Mouse (Mus musculus): ENCODE data around the gene Trim38. TPM values are rescaled to one million over a fixed set of nuclear protein-coding genes. Genes with fewer than 3 reads are reported as not detected.

The Trim38 gene
- not detected for polyA plus RNA-seq (2015; fragmentation: Illumina TruSeq; extraction: RNeasy Lipid Tissue Mini Kit (QIAGEN cat#74804); ENCODE audit: insufficient read depth, low read depth, low replicate concordance)

GRCm38 (mm10) chr13:23769613-23770012, at the start of gene Trim38:
TSS of gene Trim38 (plus strand) at chr13:23769913.

GRCm38 (mm10) chr13:23738677-23739068, 31.0 kb upstream of the Trim38 start, which contains the start of gene Hist1h1c:
TSS of gene Hist1h1c (plus strand) at chr13:23738808.

GRCm38 (mm10) chr13:23745381-23746161, 24.1 kb upstream of the Trim38 start, which contains the start of gene Hist1h3c:
TSS of gene Hist1h3c (minus strand) at chr13:23745602.

GRCm38 (mm10) chr13:23746201-23747080, 23.3 kb upstream of the Trim38 start, which contains the start of gene Hist1h2bb:
TSS of gene Hist1h2bb (plus strand) at chr13:23746734.

GRCm38 (mm10) chr13:23750839-23751477, 18.8 kb upstream of the Trim38 start, which contains the start of gene Hist1h2ab:
TSS of gene Hist1h2ab (plus strand) at chr13:23751126.

GRCm38 (mm10) chr13:23752067-23752741, 17.5 kb upstream of the Trim38 start, which contains the start of gene Hist1h3b:
TSS of gene Hist1h3b (plus strand) at chr13:23752267.

GRCm38 (mm10) chr13:23756790-23757189, 12.9 kb upstream of the Trim38 start, which contains the start of gene Hist1h4b:
TSS of gene Hist1h4b (plus strand) at chr13:23757013.

GRCm38 (mm10) chr13:23760972-23761864, 8.5 kb upstream of the Trim38 start, which contains the start of gene Hist1h4a:
TSS of gene Hist1h4a (minus strand) at chr13:23761230.

GRCm38 (mm10) chr13:23761871-23762821, 7.6 kb upstream of the Trim38 start, which contains the start of gene Hist1h3a:
TSS of gene Hist1h3a (minus strand) at chr13:23762386.

GRCm38 (mm10) chr13:23763586-23764323, 6.0 kb upstream of the Trim38 start, which contains the start of gene Hist1h1a:
TSS of gene Hist1h1a (plus strand) at chr13:23763666.

GRCm38 (mm10) chr13:23806422-23807052, 36.8 kb downstream of the Trim38 start, which contains the start of gene Slc17a2:
TSS of gene Slc17a2 (plus strand) at chr13:23806993.

GRCm38 (mm10) chr13:23839308-23839707, 69.6 kb downstream of the Trim38 start, which contains the start of gene Slc17a3:
TSS of gene Slc17a3 (plus strand) at chr13:23839434.

Other genes starting within 250 kb of the Trim38 start
- gene Hist1h4h, start 238.9 kb upstream of the Trim38 start, polyA plus RNA-seq (2015; fragmentation: Illumina TruSeq; extraction: RNeasy Lipid Tissue Mini Kit (QIAGEN cat#74804); ENCODE audit: insufficient read depth, low read depth, low replicate concordance): 9.1 TPM
- gene Hist1h2af, start 236.0 kb upstream of the Trim38 start, polyA plus RNA-seq (2015; fragmentation: Illumina TruSeq; extraction: RNeasy Lipid Tissue Mini Kit (QIAGEN cat#74804); ENCODE audit: insufficient read depth, low read depth, low replicate concordance): not detected
- not detected for gene Hist1h3g, start 234.5 kb upstream of the Trim38 start, polyA plus RNA-seq (2015; fragmentation: Illumina TruSeq; extraction: RNeasy Lipid Tissue Mini Kit (QIAGEN cat#74804); ENCODE audit: insufficient read depth, low read depth, low replicate concordance)
- not detected for gene Hist1h2bh, start 226.5 kb upstream of the Trim38 start, polyA plus RNA-seq (2015; fragmentation: Illumina TruSeq; extraction: RNeasy Lipid Tissue Mini Kit (QIAGEN cat#74804); ENCODE audit: insufficient read depth, low read depth, low replicate concordance)
- not detected for gene Hist1h3f, start 225.9 kb upstream of the Trim38 start, polyA plus RNA-seq (2015; fragmentation: Illumina TruSeq; extraction: RNeasy Lipid Tissue Mini Kit (QIAGEN cat#74804); ENCODE audit: insufficient read depth, low read depth, low replicate concordance)
- not detected for gene Hist1h4f, start 218.3 kb upstream of the Trim38 start, polyA plus RNA-seq (2015; fragmentation: Illumina TruSeq; extraction: RNeasy Lipid Tissue Mini Kit (QIAGEN cat#74804); ENCODE audit: insufficient read depth, low read depth, low replicate concordance)
- gene Hist1h1d, start 216.7 kb upstream of the Trim38 start, polyA plus RNA-seq (2015; fragmentation: Illumina TruSeq; extraction: RNeasy Lipid Tissue Mini Kit (QIAGEN cat#74804); ENCODE audit: insufficient read depth, low read depth, low replicate concordance): 0.48 TPM
- gene Hist1h3e, start 207.5 kb upstream of the Trim38 start, polyA plus RNA-seq (2015; fragmentation: Illumina TruSeq; extraction: RNeasy Lipid Tissue Mini Kit (QIAGEN cat#74804); ENCODE audit: insufficient read depth, low read depth, low replicate concordance): not detected
- not detected for gene Hist1h2ae, start 198.7 kb upstream of the Trim38 start, polyA plus RNA-seq (2015; fragmentation: Illumina TruSeq; extraction: RNeasy Lipid Tissue Mini Kit (QIAGEN cat#74804); ENCODE audit: insufficient read depth, low read depth, low replicate concordance)
- not detected for gene Hist1h2bg, start 198.5 kb upstream of the Trim38 start, polyA plus RNA-seq (2015; fragmentation: Illumina TruSeq; extraction: RNeasy Lipid Tissue Mini Kit (QIAGEN cat#74804); ENCODE audit: insufficient read depth, low read depth, low replicate concordance)
- not detected for gene Hist1h2bf, start 195.7 kb upstream of the Trim38 start, polyA plus RNA-seq (2015; fragmentation: Illumina TruSeq; extraction: RNeasy Lipid Tissue Mini Kit (QIAGEN cat#74804); ENCODE audit: insufficient read depth, low read depth, low replicate concordance)
- not detected for gene Hist1h2ad, start 195.5 kb upstream of the Trim38 start, polyA plus RNA-seq (2015; fragmentation: Illumina TruSeq; extraction: RNeasy Lipid Tissue Mini Kit (QIAGEN cat#74804); ENCODE audit: insufficient read depth, low read depth, low replicate concordance)
- not detected for gene Hist1h3d, start 194.2 kb upstream of the Trim38 start, polyA plus RNA-seq (2015; fragmentation: Illumina TruSeq; extraction: RNeasy Lipid Tissue Mini Kit (QIAGEN cat#74804); ENCODE audit: insufficient read depth, low read depth, low replicate concordance)
- not detected for gene Hist1h4d, start 188.3 kb upstream of the Trim38 start, polyA plus RNA-seq (2015; fragmentation: Illumina TruSeq; extraction: RNeasy Lipid Tissue Mini Kit (QIAGEN cat#74804); ENCODE audit: insufficient read depth, low read depth, low replicate concordance)
- 1.9 TPM for gene Hist1h2be, start 148.8 kb upstream of the Trim38 start, polyA plus RNA-seq (2015; fragmentation: Illumina TruSeq; extraction: RNeasy Lipid Tissue Mini Kit (QIAGEN cat#74804); ENCODE audit: insufficient read depth, low read depth, low replicate concordance)
- 0.70 TPM for gene Hist1h1e, start 147.4 kb upstream of the Trim38 start, polyA plus RNA-seq (2015; fragmentation: Illumina TruSeq; extraction: RNeasy Lipid Tissue Mini Kit (QIAGEN cat#74804); ENCODE audit: insufficient read depth, low read depth, low replicate concordance)
- gene Hist1h2ac, start 86.0 kb upstream of the Trim38 start, polyA plus RNA-seq (2015; fragmentation: Illumina TruSeq; extraction: RNeasy Lipid Tissue Mini Kit (QIAGEN cat#74804); ENCODE audit: insufficient read depth, low read depth, low replicate concordance): 0.33 TPM
- gene Hist1h2bc, start 85.7 kb upstream of the Trim38 start, polyA plus RNA-seq (2015; fragmentation: Illumina TruSeq; extraction: RNeasy Lipid Tissue Mini Kit (QIAGEN cat#74804); ENCODE audit: insufficient read depth, low read depth, low replicate concordance): 37.3 TPM
- not detected for gene Hist1h1t, start 74.1 kb upstream of the Trim38 start, polyA plus RNA-seq (2015; fragmentation: Illumina TruSeq; extraction: RNeasy Lipid Tissue Mini Kit (QIAGEN cat#74804); ENCODE audit: insufficient read depth, low read depth, low replicate concordance)
- 2.0 TPM for gene Hist1h4c, start 71.5 kb upstream of the Trim38 start, polyA plus RNA-seq (2015; fragmentation: Illumina TruSeq; extraction: RNeasy Lipid Tissue Mini Kit (QIAGEN cat#74804); ENCODE audit: insufficient read depth, low read depth, low replicate concordance)
- 11.9 TPM for gene Hfe, start 59.1 kb upstream of the Trim38 start, polyA plus RNA-seq (2015; fragmentation: Illumina TruSeq; extraction: RNeasy Lipid Tissue Mini Kit (QIAGEN cat#74804); ENCODE audit: insufficient read depth, low read depth, low replicate concordance)
- 18.7 TPM for gene Hist1h1c, start 31.1 kb upstream of the Trim38 start, polyA plus RNA-seq (2015; fragmentation: Illumina TruSeq; extraction: RNeasy Lipid Tissue Mini Kit (QIAGEN cat#74804); ENCODE audit: insufficient read depth, low read depth, low replicate concordance)
- not detected for gene Hist1h3c, start 24.3 kb upstream of the Trim38 start, polyA plus RNA-seq (2015; fragmentation: Illumina TruSeq; extraction: RNeasy Lipid Tissue Mini Kit (QIAGEN cat#74804); ENCODE audit: insufficient read depth, low read depth, low replicate concordance)
- not detected for gene Hist1h2bb, start 23.2 kb upstream of the Trim38 start, polyA plus RNA-seq (2015; fragmentation: Illumina TruSeq; extraction: RNeasy Lipid Tissue Mini Kit (QIAGEN cat#74804); ENCODE audit: insufficient read depth, low read depth, low replicate concordance)
- gene Hist1h2ab, start 18.8 kb upstream of the Trim38 start, polyA plus RNA-seq (2015; fragmentation: Illumina TruSeq; extraction: RNeasy Lipid Tissue Mini Kit (QIAGEN cat#74804); ENCODE audit: insufficient read depth, low read depth, low replicate concordance): not detected
- not detected for gene Hist1h3b, start 17.6 kb upstream of the Trim38 start, polyA plus RNA-seq (2015; fragmentation: Illumina TruSeq; extraction: RNeasy Lipid Tissue Mini Kit (QIAGEN cat#74804); ENCODE audit: insufficient read depth, low read depth, low replicate concordance)
- not detected for gene Hist1h4b, start 12.9 kb upstream of the Trim38 start, polyA plus RNA-seq (2015; fragmentation: Illumina TruSeq; extraction: RNeasy Lipid Tissue Mini Kit (QIAGEN cat#74804); ENCODE audit: insufficient read depth, low read depth, low replicate concordance)
- not detected for gene Hist1h4a, start 8.7 kb upstream of the Trim38 start, polyA plus RNA-seq (2015; fragmentation: Illumina TruSeq; extraction: RNeasy Lipid Tissue Mini Kit (QIAGEN cat#74804); ENCODE audit: insufficient read depth, low read depth, low replicate concordance)
- not detected for gene Hist1h3a, start 7.5 kb upstream of the Trim38 start, polyA plus RNA-seq (2015; fragmentation: Illumina TruSeq; extraction: RNeasy Lipid Tissue Mini Kit (QIAGEN cat#74804); ENCODE audit: insufficient read depth, low read depth, low replicate concordance)
- gene Hist1h1a, start 6.2 kb upstream of the Trim38 start, polyA plus RNA-seq (2015; fragmentation: Illumina TruSeq; extraction: RNeasy Lipid Tissue Mini Kit (QIAGEN cat#74804); ENCODE audit: insufficient read depth, low read depth, low replicate concordance): not detected
- gene Slc17a2, start 37.1 kb downstream of the Trim38 start, polyA plus RNA-seq (2015; fragmentation: Illumina TruSeq; extraction: RNeasy Lipid Tissue Mini Kit (QIAGEN cat#74804); ENCODE audit: insufficient read depth, low read depth, low replicate concordance): not detected
- not detected for gene Slc17a3, start 69.5 kb downstream of the Trim38 start, polyA plus RNA-seq (2015; fragmentation: Illumina TruSeq; extraction: RNeasy Lipid Tissue Mini Kit (QIAGEN cat#74804); ENCODE audit: insufficient read depth, low read depth, low replicate concordance)
- not detected for gene Slc17a1, start 97.8 kb downstream of the Trim38 start, polyA plus RNA-seq (2015; fragmentation: Illumina TruSeq; extraction: RNeasy Lipid Tissue Mini Kit (QIAGEN cat#74804); ENCODE audit: insufficient read depth, low read depth, low replicate concordance)
- gene Slc17a4, start 145.1 kb downstream of the Trim38 start, polyA plus RNA-seq (2015; fragmentation: Illumina TruSeq; extraction: RNeasy Lipid Tissue Mini Kit (QIAGEN cat#74804); ENCODE audit: insufficient read depth, low read depth, low replicate concordance): 0.26 TPM
- not detected for gene Hist1h2ba, start 164.2 kb downstream of the Trim38 start, polyA plus RNA-seq (2015; fragmentation: Illumina TruSeq; extraction: RNeasy Lipid Tissue Mini Kit (QIAGEN cat#74804); ENCODE audit: insufficient read depth, low read depth, low replicate concordance)
- not detected for gene Hist1h2aa, start 164.5 kb downstream of the Trim38 start, polyA plus RNA-seq (2015; fragmentation: Illumina TruSeq; extraction: RNeasy Lipid Tissue Mini Kit (QIAGEN cat#74804); ENCODE audit: insufficient read depth, low read depth, low replicate concordance)
- gene Scgn, start 221.3 kb downstream of the Trim38 start, polyA plus RNA-seq (2015; fragmentation: Illumina TruSeq; extraction: RNeasy Lipid Tissue Mini Kit (QIAGEN cat#74804); ENCODE audit: insufficient read depth, low read depth, low replicate concordance): 13.2 TPM

All from pancreas, adult 10 weeks (tissue).